Mouse (Mus musculus) lung, postnatal 0 days (tissue): ENCODE results near the gene 4930524B15Rik.

Experiments
- CTCF ChIP-seq: IDR thresholded peaks from 2 replicates; pipeline ENCODE4 v1.5.1; 2016; ENCODE audit warnings: antibody characterized with exemption, mild to moderate bottlenecking
- EP300 ChIP-seq: IDR thresholded peaks from 2 replicates; pipeline ENCODE4 v1.6.1; 2016; ENCODE audit warnings: antibody characterized with exemption, mild to moderate bottlenecking, control low read depth

GRCm38 (mm10) chr11:32027474-32028342 lies 62.3 kb downstream of the 4930524B15Rik start:
- no peak for TF ChIP-seq CTCF
- TF ChIP-seq EP300, result no peak
